Comparison of ENCODE assay signal across 9 mouse cellular contexts in the genomic region with DNA sequence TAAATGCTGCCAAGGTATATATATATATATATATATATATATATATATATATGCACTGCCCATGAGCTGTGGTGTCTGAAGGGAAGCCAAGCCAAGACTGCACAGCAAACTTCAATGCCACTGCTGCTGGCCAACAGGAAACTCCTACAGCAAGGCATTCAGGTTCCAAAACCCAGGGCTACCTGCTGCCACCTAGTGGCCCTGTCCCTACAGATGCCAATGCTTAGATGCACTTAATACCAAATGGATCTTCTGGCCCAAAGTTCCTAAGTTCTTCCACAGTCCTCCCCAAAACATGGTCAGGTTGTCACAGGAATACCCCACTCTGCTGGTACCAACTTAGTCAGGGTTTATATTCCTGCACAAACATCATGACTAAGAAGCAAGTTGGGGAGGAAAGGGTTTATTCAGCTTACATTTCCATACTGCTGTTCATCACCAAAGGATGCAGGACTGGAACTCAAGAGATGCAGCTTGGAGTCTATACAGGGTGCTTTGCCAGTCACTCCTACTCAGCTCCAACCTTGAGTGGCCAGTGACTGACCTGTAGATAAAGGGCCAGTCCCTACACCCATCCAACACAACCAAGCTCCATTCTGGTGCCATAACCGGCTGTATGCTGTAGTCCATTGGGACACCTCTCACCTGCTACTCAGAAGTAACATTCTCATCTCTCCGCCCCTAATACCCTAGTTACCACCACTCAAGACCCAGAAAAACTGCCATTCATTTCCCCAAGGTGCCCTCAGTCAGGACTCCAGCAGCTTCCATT. TPM values are rescaled to one million over a fixed set of nuclear protein-coding genes. Genes with fewer than 3 reads are reported as not detected.
DNase-seq lines count a peak whose midpoint lies in the region; ATAC-seq lines count a peak whose summit lies in the region.
"Had no signal": no experiment of that assay in that cellular context is flagged by ENCODE, and none has a peak within 500 bp of the region (broad histone marks: within the 10 kb centered on the region; RNA-seq: fewer than 3 reads in every experiment).

No protein-coding gene starts in this region.

- no peaks in the 10 kb centered on the region for H3K27me3 ChIP-seq in forebrain, embryonic 14.5 days (replicated peaks; ENCODE audit: control insufficient read depth, insufficient read depth, low read length)

- H3K4me2 ChIP-seq in forebrain, embryonic 14.5 days (ENCODE audit: low read length), result no peak overlapping the region

- ATAC-seq in forebrain, embryonic 14.5 days, result peak; percentile 27; the same call in 1 of the 2 replicates

- WGBS in forebrain, embryonic 14.5 days, result 67% methylated on average over 2 of the region's 2 CpGs

- H3K27ac ChIP-seq in forebrain, embryonic 14.5 days (ENCODE audit: low read depth, low read length), result no peak overlapping the region
- H3K27ac ChIP-seq: macrophage had no signal

- peak; percentile 64 for DNase-seq in Muller cell, postnatal 12 days (ENCODE audit: inconsistent ontology term)
- peak; percentile 77 for DNase-seq in c-Kit-positive CD71-positive TER-119-positive erythroid progenitor cells, embryonic 14.5 days (ENCODE audit: low spot score)
- DNase-seq in forebrain, embryonic 14.5 days (ENCODE audit: low spot score), result peak; percentile 90
- peak; percentile 89 for DNase-seq in heart, postnatal 4 days
- DNase-seq in layer of hippocampus, postnatal 36 days, result peak; percentile 69 to 74
- peak; percentile 90 for DNase-seq in lung, postnatal 14 days
- DNase-seq in right cerebral cortex, postnatal 14 days, result peak; percentile 91
- peak; percentile 78 for DNase-seq in urinary bladder, postnatal 25 days (ENCODE audit: low spot score)

- no peak overlapping the region for H3K9ac ChIP-seq in forebrain, embryonic 14.5 days (ENCODE audit: low read length)

- H3K4me3 ChIP-seq in forebrain, embryonic 14.5 days (ENCODE audit: low read depth, low read length), result no peak overlapping the region

- H3K4me1 ChIP-seq in forebrain, embryonic 14.5 days (ENCODE audit: control insufficient read depth, insufficient read depth, low read length), result peaks cover 10% of the 10 kb centered on the region

- peaks cover 52% of the 10 kb centered on the region for H3K36me3 ChIP-seq in forebrain, embryonic 14.5 days (ENCODE audit: control insufficient read depth, insufficient read depth, low read length)

- H3K9me3 ChIP-seq in forebrain, embryonic 14.5 days (replicated peaks; ENCODE audit: control insufficient read depth, low read length), result no peaks in the 10 kb centered on the region

RNA-seq across cellular contexts. Expression of a gene that starts 5.6 kb away (rescaled TPM):
- polyA plus RNA-seq in forebrain, embryonic 14.5 days (2014; fragmentation: Nextera tagmentation; extraction: Ambion mirVana), result not detected in 2 replicates
- total RNA-seq in heart, postnatal 4 days (2021), result not detected
- total RNA-seq in layer of hippocampus, postnatal 36 days (2021), result not detected
- polyA plus RNA-seq: macrophage had no signal

RNA-seq across cellular contexts. Expression of a gene that starts 6.1 kb away (rescaled TPM):
- polyA plus RNA-seq in forebrain, embryonic 14.5 days (2014; fragmentation: Nextera tagmentation; extraction: Ambion mirVana), result 175 and 178 TPM in 2 replicates
- total RNA-seq in heart, postnatal 4 days (2021), result 100 to 1,000 TPM; 340 to 371 TPM
- 100 to 1,000 TPM; 564 to 566 TPM for total RNA-seq in layer of hippocampus, postnatal 36 days (2021)

RNA-seq across cellular contexts. Expression of a gene that starts 7.0 kb away (rescaled TPM):
- 603 and 789 TPM in 2 replicates for polyA plus RNA-seq in forebrain, embryonic 14.5 days (2014; fragmentation: Nextera tagmentation; extraction: Ambion mirVana)
- 100 to 1,000 TPM; 857 to 917 TPM for total RNA-seq in heart, postnatal 4 days (2021)
- total RNA-seq in layer of hippocampus, postnatal 36 days (2021), result 100 to 1,000 TPM; 444 to 462 TPM

RNA-seq across cellular contexts. Expression of a gene that starts 25.9 kb away (rescaled TPM):
- polyA plus RNA-seq in forebrain, embryonic 14.5 days (2014; fragmentation: Nextera tagmentation; extraction: Ambion mirVana), result 22.2 and 25.2 TPM in 2 replicates
- under 1 TPM in 1 of 2 experiments, not detected in 1; 0.17 TPM for total RNA-seq in heart, postnatal 4 days (2021)
- total RNA-seq in layer of hippocampus, postnatal 36 days (2021), result 100 to 1,000 TPM; 310 to 319 TPM
